Mouse (Mus musculus): ENCODE data around the gene Olfr178.

Olfr178 gene

DNA sequence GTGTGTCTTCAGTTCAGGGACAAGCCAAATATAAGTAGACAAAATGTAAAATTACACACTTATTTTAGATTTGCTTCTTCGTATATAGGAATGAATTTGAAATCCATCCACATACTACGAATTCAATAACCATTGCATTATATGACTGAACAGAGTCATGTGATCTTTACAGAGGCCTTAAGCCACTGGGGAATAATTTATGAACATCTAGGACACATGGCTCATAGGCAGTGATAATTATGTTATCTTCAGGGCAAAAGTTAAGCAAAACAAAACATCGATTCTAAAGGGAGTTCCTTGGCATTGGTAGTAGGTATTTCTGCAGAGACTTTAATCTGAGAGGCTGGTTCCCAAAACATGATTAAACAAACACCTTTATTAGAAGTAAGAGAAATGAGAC lies at the start of gene Olfr178:
Olfr178 (minus strand) TSS at position 101 of the 400 bp plus-strand sequence.
- DNase-seq (ENCODE audit: extremely low spot score, low spot score), result no peak

- DNase-seq (ENCODE audit: extremely low spot score, low spot score), result no peak
Measured at GRCm38 (mm10) chr16:58929292-58929691, 37.4 kb upstream of the Olfr178 start, which contains the start of gene Olfr180. Gene Olfr180, minus strand, starts transcription at chr16:58929392.

GRCm38 (mm10) chr16:58928655-58929054 lies 36.8 kb upstream of the Olfr178 start, which contains the start of gene Olfr181:
Gene Olfr181, minus strand, starts transcription at chr16:58928755.
- DNase-seq (ENCODE audit: extremely low spot score, low spot score), result no peak

DNA sequence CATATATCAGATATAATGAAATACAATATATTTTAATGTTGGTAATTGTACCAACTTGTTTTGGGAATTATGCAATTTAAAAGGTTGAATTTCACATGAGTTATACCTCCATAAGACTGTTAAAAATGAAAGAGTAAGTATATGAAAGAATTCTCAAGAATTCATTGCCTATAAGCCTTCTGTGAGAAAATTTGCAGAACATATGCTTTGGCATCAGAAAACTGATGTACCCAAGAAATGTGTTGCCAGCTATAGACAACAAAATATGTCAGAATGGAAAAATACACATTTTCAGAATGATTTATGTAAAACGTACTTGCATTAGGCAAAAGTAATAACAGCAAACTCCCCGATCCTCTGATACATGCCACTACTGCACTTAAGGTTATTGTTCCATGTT lies 7.4 kb downstream of the Olfr178 start:
- DNase-seq (ENCODE audit: extremely low spot score, low spot score), result no peak

DNA sequence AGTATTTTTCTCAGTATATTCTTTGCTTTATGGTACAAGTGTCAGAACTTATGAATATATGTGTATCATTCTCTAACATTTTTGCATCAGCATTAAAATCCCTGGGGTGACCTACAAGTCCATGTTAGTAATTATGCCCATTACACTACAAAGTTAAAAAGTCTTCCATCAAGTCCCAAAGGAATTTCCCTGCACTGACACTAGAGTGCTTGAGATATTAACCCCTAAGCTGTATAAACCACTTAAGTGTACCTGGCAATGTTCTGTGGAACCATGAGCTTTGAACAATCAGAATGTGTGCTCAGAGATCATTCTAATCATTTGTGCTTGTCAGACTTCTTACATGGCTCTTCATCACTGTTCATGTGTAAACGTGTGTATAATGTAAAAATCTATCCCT lies 17.2 kb downstream of the Olfr178 start, which contains the start of gene Olfr177:
Olfr177 (minus strand) TSS at position 101 of the 400 bp plus-strand sequence.
- no peak for DNase-seq (ENCODE audit: extremely low spot score, low spot score)

- no peak for DNase-seq (ENCODE audit: extremely low spot score, low spot score)
Measured at GRCm38 (mm10) chr16:58861479-58861878, 30.4 kb downstream of the Olfr178 start.

GRCm38 (mm10) chr16:58860032-58860737 lies 31.7 kb downstream of the Olfr178 start:
- no peak for DNase-seq (ENCODE audit: extremely low spot score, low spot score)
